Mouse (Mus musculus) megakaryocyte, embryonic 14.5 days (primary cell): ENCODE results near the gene Mab21l3.

Experiments used
- FLI1 ChIP-seq: IDR thresholded peaks from 2 replicates; pipeline ENCODE4 v1.6.1; 2012; ENCODE audit warnings: low read length, inconsistent platforms, mixed read lengths
- GATA1 ChIP-seq: IDR thresholded peaks from 3 replicates; pipeline ENCODE4 v1.6.1; 2012; ENCODE audit warnings: mixed read lengths, low read length, inconsistent platforms, borderline replicate concordance

GRCm38 (mm10) chr3:101854075-101854474 lies 5.3 kb upstream of the Mab21l3 start:
- no peak for TF ChIP-seq GATA1
- no peak for TF ChIP-seq FLI1
